Mouse (Mus musculus) G1E (cell line): Measurements from ENCODE around the gene Trim75. TPM values are rescaled to one million over a fixed set of nuclear protein-coding genes. Genes with fewer than 3 reads are reported as not detected.

ENCODE experiments used
- ATAC-seq: 2 replicates; pipeline ENCODE4 v1.8.0; 2016; ENCODE audit warnings: mild to moderate bottlenecking; ENCODE audit not compliant: insufficient number of reproducible peaks, poor library complexity, low FRiP score, severe bottlenecking; ENCODE audit errors: extremely low read depth
- DNase-seq: peaks from one replicate; pipeline ENCODE4 v3.0.0; 2012; ENCODE audit warnings: low spot score
- H3K27me3 ChIP-seq: 2 replicates; pipeline ENCODE4 v1.6.1; 2012; ENCODE audit warnings: mild to moderate bottlenecking, low read length, inconsistent platforms; ENCODE audit not compliant: insufficient read depth
- H3K36me3 ChIP-seq: replicated peaks from 2 replicates; pipeline ENCODE3; 2012; ENCODE audit warnings: mild to moderate bottlenecking, inconsistent platforms
- H3K4me1 ChIP-seq: 2 replicates; pipeline ENCODE4 v1.6.1; 2012; ENCODE audit warnings: low read depth, low read length, inconsistent platforms, mixed read lengths; ENCODE audit not compliant: insufficient read depth
- H3K4me3 ChIP-seq: 2 replicates; pipeline ENCODE4 v1.5.1; 2012; ENCODE audit warnings: low read depth, mild to moderate bottlenecking, inconsistent platforms, low read length, moderate library complexity, mixed read lengths
- H3K9me3 ChIP-seq: replicated peaks from 2 replicates; pipeline ENCODE4 v1.6.1; 2012; ENCODE audit warnings: inconsistent platforms
- CTCF ChIP-seq: IDR thresholded peaks from 2 replicates; pipeline ENCODE4 v1.5.1; 2012; ENCODE audit warnings: low read depth, low read length, inconsistent platforms, mixed read lengths
- GATA1 ChIP-seq: IDR thresholded peaks from 2 replicates; pipeline ENCODE4 v1.6.1; 2012; ENCODE audit warnings: borderline replicate concordance, low read length, inconsistent platforms, mixed read lengths
- GATA2 ChIP-seq: IDR thresholded peaks from 2 replicates; pipeline ENCODE4 v1.6.1; 2012; ENCODE audit warnings: low read depth, low read length, inconsistent platforms, borderline replicate concordance
- POLR2AphosphoS5 ChIP-seq: IDR thresholded peaks from 2 replicates; pipeline ENCODE4 v1.6.1; 2012; ENCODE audit warnings: low read depth, low read length, inconsistent platforms; ENCODE audit not compliant: insufficient replicate concordance
- TAL1 ChIP-seq: conservative IDR thresholded peaks from 2 replicates; pipeline ENCODE4 v1.6.1; 2012; ENCODE audit warnings: low read depth, low read length, inconsistent platforms, mixed read lengths
- polyA plus RNA-seq: library from polyadenylated mRNA; stranded (reverse); fragments of >175 nt; gene quantifications from 2 replicates; pipeline ENCODE4 v1.2.3, GENCODE M21; 2012
- total RNA-seq, 2 experiments: library from RNA; stranded (forward) in 1 of 2; stranded (reverse) in 1 of 2; fragments of 200-1000 nt in 1 of 2; fragments of >200 nt in 1 of 2; fragmentation: Nextera tagmentation in 1 of 2; gene quantifications; 2 replicates each; pipeline ENCODE4 v1.2.3; 2014 to 2017

Trim75 gene
- not detected in 2 replicates for total RNA-seq (2014; fragmentation: Nextera tagmentation)
- total RNA-seq (2017) = 0.05 and 0.06 TPM in 2 replicates
- not detected in 2 replicates for polyA plus RNA-seq

DNA sequence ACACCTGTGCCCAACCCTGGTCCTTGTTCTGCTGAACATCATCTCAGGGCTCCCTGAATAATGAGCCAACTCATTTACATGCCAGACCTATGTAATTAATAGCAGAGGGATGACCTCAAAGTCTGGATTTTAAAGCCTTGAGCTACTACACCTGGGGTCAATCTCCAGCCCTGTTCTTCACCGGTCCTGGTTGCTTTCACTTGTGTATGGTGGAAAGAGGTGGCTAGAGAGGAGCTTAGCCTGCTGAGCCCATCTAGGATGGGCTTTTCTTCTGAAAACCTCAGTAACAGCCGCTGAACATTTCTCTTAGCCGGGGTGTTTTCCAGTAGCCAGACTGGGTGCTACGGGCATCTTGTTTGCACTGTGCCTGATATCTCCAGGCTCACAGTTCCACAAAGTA is at the start of gene Trim75:
Gene Trim75, minus strand, starts transcription at position 101 of the 400 bp plus-strand sequence.
- ATAC-seq = no peak
- H3K36me3 ChIP-seq = no peaks in the 10 kb centered on the region
- H3K4me1 ChIP-seq = no peaks in the 10 kb centered on the region
- H3K27me3 ChIP-seq = peaks cover 8% of the 10 kb centered on the region
- no peak within 1 kb of the TSS for H3K4me3 ChIP-seq
- TF ChIP-seq CTCF = no peak
- no peaks in the 10 kb centered on the region for H3K9me3 ChIP-seq
- no peak for DNase-seq

DNA sequence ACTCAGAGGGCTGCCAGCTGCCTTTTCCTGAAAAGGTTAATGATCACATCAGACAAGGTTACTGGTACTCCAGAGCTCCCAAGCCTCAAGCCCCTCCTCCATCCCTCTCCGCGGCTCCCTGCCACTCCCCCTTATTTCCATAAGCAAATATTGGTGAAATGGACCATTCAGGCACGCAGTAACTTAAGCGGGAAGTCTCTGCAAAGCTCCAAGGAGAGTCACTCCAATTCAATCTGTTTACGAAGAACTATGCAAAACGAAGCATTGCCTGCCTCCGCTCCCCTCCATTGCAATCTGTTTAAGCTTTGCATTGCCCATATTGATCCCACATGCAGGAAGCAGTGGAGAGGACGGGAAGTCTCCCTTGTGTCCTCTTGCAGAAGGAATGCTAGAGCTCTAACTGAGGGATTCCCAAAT is 49.5 kb upstream of the Trim75 start, which contains the start of gene Apela:
Gene Apela, minus strand, starts transcription at position 220 of the 417 bp plus-strand sequence.
- DNase-seq (no peak), ATAC-seq (no peak)
- no peaks in the 10 kb centered on the region for H3K36me3 ChIP-seq
- no peaks in the 10 kb centered on the region for H3K9me3 ChIP-seq
- H3K4me1 ChIP-seq = no peaks in the 10 kb centered on the region; the same call in 1 of the 2 replicates
- H3K4me3 ChIP-seq = no peak within 1 kb of the TSS
- peaks cover 12% of the 10 kb centered on the region for H3K27me3 ChIP-seq
- TF ChIP-seq CTCF = no peak

DNA sequence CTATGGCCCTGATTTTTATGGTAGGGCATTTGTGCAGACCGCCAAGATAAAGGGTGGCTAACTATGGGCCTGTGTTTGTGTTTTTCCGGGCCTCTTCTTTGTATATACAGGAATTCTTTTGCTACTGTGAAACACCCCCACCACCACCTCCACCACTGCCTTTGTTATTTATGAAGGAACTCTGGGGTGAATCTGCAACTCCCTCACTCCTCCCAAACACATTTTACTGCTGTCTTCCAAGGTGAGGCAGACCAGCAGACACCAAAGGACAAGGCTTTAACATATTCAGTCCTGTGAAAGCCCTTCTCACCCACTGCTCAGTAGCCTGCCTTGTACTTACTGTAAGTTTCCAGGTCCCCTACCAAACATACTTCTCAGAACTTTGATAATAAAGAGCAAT is 46.5 kb upstream of the Trim75 start:
- no peaks in the 10 kb centered on the region for H3K36me3 ChIP-seq

DNA sequence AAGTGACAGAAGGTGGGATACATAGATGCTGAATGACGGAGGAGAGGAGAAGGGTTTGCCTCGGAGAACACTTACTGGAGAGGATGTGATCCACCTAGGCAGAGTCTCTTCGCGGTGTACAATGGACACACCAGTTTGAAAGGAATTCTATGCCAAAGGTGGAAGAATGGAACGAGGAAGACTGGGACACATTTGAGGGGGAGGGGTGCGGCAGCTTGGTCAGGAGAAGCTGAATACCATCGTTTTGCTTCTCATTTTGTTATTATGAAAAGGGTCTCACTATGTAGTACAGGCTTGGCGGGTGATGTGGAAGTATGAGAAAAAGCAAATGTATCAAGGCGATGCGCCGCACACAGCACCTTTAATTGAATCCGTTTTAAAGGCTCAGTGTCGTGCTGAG is 45.4 kb upstream of the Trim75 start:
- DNase-seq = no peak
- Histone ChIP-seq H3K4me3 (no peak overlapping the region), H3K9me3 (no peaks in the 10 kb centered on the region), H3K27me3 (peaks cover 14% of the 10 kb centered on the region), H3K36me3 (no peaks in the 10 kb centered on the region), H3K4me1 (no peaks in the 10 kb centered on the region)
- TF ChIP-seq GATA2 = no peak
- TF ChIP-seq CTCF = no peak
- no peak for TF ChIP-seq TAL1
- TF ChIP-seq GATA1 = no peak
- no peak for TF ChIP-seq POLR2AphosphoS5
- ATAC-seq = no peak

More for the DNA sequence above, 46.5 kb upstream of the Trim75 start:
- DNase-seq (no peak), ATAC-seq (no peak)
- peaks cover 11% of the 10 kb centered on the region for H3K27me3 ChIP-seq
- TF ChIP-seq TAL1 (no peak), CTCF (no peak), GATA1 (no peak)
- no peak overlapping the region for H3K4me3 ChIP-seq
- no peaks in the 10 kb centered on the region for H3K4me1 ChIP-seq
- no peaks in the 10 kb centered on the region for H3K9me3 ChIP-seq

DNA sequence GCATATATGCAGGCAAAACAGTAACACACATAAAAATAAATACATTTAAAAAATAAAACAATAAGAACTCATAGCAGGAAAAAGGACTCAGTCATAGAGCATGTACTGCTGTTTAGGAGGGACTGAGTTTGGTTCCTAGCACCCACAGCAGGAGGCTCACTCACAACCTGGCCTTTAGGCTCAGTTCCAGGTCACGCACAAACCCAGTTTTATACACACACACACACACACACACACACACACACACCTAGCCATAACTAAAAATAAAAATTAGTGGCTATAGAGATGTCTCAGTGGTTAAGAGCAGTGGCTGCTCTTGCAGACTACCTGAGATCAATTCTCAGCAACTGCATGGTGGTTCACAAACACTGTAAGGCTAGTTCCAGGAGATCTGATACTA is 44.5 kb upstream of the Trim75 start:
- no peak for ATAC-seq
- no peaks in the 10 kb centered on the region for H3K9me3 ChIP-seq

DNA sequence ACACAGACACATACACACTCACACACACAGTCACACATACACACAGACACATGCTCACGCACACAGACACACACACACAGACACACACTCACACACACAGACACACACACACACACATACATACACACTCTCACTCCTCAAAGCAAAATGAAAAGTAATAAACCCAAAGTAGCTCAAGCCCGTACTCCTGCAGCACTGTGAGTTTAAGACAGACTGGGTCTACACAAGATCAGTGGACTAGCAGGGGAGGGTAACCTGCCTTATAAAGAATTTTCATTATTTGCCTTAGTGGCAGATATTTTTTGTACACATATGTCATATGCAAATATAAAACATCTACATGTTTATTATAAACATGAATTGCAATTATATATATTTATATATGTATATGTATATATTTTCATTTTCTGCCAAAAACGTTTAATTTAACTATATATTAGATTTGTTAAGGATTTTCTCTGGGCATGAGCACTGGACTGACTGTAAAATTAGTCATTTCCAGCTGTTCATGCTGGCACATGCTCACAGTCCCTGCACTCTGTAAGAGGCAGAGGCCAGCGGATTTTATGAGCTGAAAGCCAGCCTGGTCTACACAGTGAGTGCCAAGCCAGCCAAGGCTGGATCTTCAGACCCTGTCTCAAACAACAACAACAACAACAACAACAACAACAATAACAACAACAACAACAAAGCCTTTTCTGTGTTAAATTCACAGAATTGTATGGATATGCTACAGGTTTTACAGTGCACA is 43.3 kb upstream of the Trim75 start:
- Histone ChIP-seq H3K4me1 (no peaks in the 10 kb centered on the region), H3K36me3 (no peaks in the 10 kb centered on the region), H3K4me3 (no peak overlapping the region), H3K9me3 (no peaks in the 10 kb centered on the region), H3K27me3 (peaks cover 9% of the 10 kb centered on the region)
- DNase-seq (no peak), ATAC-seq (no peak)
- TF ChIP-seq POLR2AphosphoS5 (no peak), GATA1 (no peak), CTCF (no peak), TAL1 (no peak), GATA2 (no peak)

More for the DNA sequence above, 44.5 kb upstream of the Trim75 start:
- no peak for DNase-seq
- no peaks in the 10 kb centered on the region for H3K36me3 ChIP-seq
- H3K4me1 ChIP-seq = no peaks in the 10 kb centered on the region
- peaks cover 11% of the 10 kb centered on the region for H3K27me3 ChIP-seq
- TF ChIP-seq POLR2AphosphoS5 (no peak), CTCF (no peak), TAL1 (no peak), GATA2 (no peak), GATA1 (no peak)
- H3K4me3 ChIP-seq = no peak overlapping the region

DNA sequence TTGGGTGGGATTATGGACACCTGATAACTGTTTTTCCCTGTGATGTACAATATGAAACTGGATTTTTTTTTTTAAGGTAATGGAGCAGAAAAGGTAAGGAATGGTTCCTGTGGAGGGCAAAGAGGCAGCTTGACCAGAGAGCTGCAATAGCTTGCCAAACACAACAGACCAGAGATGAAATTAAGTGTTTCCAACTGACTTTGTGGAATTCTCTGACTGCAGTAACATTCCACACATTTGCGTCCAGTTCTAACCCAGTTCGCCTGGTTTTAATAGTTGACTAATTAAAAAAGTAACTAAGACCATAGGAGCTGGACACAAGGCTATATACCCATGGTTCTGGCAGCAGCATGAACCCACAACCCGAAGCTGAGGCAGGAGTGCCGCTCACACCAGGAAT is 42.1 kb upstream of the Trim75 start:
- DNase-seq = no peak
- no peaks in the 10 kb centered on the region for H3K36me3 ChIP-seq

More for the DNA sequence above, 42.1 kb upstream of the Trim75 start:
- Histone ChIP-seq H3K9me3 (no peaks in the 10 kb centered on the region), H3K4me3 (no peak overlapping the region), H3K4me1 (no peaks in the 10 kb centered on the region), H3K27me3 (peaks cover 5% of the 10 kb centered on the region; the same call in 1 of the 2 replicates)
- TF ChIP-seq GATA1 = no peak
- TF ChIP-seq TAL1 = no peak
- no peak for TF ChIP-seq GATA2
- no peak for TF ChIP-seq POLR2AphosphoS5
- no peak for TF ChIP-seq CTCF
- ATAC-seq = no peak
